Mouse (Mus musculus) fat pad, adult 2 months (tissue): Measurements from ENCODE around the gene Lgi2.

Experiments
- DNase-seq: peaks from one replicate; pipeline ENCODE4 v3.0.0-alpha.2; 2011; ENCODE audit warnings: low read depth, low spot score; ENCODE audit errors: extremely low read depth

Gene Lgi2

DNA sequence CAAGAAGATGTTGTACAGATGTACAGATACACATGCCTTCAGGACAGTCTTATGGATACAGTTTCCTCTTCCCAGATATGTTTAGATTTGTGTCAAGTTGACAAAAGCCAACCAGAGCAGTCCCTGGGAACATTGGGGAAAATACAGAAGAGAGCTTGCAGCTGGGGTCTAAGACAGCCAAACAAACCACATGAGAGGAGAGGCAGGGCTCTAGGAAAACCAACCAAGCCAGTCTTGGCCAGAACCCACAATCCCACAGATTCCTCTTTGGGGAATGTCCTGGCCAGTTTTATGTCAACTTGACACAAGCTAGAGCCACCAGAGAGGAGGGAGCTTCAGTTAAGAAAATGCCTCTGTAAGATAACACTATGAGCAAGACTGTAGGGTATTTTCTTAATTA is 26.8 kb downstream of the Lgi2 start:
- DNase-seq: no peak

DNA sequence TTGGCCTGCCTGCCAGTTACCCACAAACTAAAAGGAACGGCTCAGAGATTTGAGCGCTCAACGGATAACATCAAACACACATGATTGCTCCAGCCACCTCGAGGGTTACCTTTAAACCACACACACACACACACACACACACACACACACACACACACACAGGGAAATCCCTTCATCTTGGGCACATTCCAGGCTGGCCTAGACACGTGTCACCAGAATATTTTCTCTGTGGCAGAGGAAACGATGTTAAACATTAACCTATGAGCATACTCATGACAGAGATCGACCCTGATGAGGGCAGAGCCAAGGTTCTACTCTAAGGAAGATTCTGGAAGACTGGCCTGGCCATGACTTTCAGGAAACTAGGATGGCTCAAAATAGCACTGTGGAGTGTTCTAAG is 29.2 kb downstream of the Lgi2 start:
- no peak for DNase-seq

DNA sequence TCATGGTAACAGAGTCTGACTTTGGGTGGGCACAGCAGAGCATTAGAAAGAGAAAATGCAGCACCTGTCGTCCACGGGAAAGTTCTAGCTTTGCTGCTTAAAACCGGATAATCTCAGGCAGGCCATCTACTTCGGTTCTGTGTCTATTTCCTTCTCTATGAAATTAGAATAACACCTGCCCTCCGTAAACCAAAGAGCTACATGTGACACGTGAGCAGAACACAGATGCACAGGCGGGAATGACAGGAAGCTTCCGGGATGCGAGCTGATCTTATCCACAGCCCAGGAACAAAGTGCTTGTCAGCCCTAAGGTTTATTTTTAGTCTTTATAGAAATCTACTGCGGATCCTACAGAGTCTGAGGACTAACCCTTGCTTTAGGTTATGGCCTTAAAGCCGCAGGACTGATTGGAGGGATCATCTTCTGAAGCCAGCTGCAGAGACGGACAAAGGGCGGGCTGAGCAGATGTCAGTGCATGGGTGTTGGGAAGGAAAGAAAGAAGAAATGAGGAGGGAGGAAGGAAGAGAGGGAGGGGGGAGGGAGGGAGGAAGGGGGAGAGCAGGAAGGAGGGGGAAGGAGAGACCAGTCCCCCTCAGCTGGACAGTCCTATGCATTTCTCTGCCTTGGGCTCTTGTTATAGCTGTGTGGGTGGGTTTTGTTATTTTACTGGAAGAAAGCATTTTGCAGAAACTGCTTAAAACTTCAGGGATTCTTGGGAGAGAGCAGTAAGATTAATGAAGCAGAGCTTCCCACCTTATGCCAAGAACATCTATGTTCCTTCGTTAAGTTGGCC is 31.3 kb downstream of the Lgi2 start:
- DNase-seq: no peak

DNA sequence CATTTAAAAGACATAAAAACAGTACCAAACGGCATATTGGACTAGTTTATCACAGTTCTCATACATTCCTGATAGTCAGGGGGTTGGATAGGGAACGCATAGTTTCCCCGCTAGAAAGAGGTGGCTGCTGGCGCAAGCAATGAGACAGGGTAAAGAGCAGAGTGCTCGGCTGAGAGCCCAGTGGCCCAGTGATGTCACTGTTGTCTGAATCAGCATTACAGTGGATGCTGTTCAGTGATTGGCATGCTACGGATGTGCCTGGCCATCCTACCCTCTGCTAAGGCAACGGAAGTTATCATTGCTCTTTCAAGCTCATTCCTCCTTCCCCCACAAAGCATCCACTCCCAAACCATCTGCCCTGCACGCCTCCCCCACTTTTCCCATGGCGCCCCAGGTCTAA is 32.6 kb downstream of the Lgi2 start:
- DNase-seq: no peak

DNA sequence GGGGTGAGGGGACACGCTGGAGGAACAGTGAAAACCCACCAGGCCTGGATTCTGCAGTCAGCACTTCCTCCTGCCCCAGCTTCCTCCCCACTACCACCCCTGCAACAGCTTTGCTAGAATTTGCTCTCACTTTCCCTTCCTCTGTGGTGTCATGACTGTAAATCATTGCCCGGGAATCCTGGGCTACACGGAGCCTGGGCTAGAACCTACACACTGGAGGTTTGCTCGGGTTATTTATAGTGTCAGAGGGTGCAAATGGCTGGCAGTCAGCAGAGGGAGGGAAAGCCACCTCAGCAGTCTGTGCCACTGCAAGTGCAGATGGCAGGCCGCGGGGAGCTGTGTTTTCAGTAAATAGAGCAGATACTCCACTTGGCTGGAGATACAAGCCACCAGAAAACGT is 37.7 kb downstream of the Lgi2 start:
- no peak for DNase-seq

DNA sequence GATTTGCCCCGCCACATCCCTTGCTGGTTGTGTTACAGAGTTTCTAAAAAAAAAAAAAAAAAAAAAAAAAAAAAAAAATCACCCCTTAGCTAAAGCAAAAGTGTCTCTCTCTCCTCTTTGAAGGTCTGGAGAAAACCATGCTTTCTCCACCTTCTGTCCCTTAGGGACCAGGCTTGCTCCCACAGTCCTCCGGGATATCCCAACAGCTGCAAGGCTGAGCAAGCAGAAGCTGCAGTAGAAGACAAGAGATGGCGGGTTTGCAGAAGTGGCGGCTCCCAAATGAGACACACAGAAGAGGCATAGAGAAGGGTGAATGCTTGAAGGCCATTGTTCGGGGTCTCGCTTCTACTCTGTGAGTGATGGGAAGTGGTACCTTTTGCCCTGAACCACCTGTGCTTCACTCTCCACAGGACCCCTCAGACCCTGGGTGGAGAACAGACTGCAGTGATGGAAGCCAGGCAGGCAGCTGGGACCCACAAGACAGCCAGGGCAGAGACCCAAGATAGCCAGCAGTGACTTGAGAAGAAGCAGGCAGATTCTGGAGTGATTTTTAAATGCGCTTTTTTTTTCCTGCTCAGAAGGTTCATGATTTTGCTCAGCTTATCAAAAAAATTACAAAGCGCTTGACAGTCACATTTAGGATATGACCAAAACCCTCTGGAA is 39.8 kb downstream of the Lgi2 start:
- DNase-seq: no peak

DNA sequence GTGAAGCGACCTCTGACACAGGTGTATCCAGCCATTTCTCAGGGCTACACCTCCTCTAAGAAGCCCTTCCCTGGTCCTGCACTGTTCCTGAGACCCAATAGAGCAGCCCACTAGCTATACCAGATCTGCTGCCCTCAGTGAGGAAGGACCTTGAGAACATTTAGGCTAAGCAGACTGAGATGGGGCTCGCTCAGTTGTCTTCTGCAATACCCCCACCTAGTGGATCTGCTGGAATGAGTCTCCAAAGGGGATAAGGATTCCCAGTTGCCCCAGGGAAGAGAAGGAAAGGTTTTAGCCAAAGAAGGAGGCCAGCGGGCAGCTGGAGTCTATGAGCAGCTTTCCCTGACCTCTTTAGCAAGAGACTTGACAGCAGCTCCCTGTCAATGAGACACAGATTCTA is 42.1 kb downstream of the Lgi2 start:
- no peak for DNase-seq

DNA sequence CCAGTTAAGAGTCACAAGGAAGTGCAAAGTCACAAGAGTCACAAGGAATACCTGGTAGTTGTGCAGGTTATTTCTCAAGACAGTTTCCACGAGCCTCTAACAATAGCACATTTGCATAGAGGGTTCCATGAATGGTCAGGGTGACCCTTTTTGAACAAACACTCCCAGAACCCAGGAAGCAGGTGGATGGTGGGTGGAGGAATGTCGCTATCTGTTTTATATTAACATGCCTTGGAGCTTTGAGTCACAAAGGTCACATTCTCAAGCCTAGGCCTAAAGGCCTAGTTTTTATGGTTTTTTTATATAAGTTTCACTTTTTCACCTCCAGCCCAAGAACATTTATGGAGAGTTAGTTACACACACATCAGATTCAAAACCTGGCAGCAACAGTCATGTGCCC is 46.3 kb downstream of the Lgi2 start:
- no peak for DNase-seq

DNA sequence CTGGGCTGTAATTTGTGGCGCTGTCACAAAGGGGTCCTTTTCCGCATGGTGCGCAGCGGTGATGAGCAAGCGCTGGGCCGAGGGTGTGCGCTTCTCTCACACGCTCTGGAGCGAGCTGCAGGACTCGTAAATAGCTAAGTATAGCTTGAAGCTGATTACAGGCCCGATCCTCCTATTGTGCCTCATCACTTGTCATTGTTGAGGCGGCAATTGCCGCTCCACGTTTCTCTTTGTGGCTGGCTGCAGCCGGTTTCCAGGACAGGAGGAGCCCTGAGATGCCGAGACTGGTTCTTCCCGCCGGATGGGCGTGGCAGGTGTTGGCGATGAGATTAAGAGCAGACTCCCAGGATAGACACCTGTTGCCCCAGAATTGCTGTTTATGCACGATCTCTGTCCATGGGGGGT is 50.2 kb downstream of the Lgi2 start:
- DNase-seq: no peak

DNA sequence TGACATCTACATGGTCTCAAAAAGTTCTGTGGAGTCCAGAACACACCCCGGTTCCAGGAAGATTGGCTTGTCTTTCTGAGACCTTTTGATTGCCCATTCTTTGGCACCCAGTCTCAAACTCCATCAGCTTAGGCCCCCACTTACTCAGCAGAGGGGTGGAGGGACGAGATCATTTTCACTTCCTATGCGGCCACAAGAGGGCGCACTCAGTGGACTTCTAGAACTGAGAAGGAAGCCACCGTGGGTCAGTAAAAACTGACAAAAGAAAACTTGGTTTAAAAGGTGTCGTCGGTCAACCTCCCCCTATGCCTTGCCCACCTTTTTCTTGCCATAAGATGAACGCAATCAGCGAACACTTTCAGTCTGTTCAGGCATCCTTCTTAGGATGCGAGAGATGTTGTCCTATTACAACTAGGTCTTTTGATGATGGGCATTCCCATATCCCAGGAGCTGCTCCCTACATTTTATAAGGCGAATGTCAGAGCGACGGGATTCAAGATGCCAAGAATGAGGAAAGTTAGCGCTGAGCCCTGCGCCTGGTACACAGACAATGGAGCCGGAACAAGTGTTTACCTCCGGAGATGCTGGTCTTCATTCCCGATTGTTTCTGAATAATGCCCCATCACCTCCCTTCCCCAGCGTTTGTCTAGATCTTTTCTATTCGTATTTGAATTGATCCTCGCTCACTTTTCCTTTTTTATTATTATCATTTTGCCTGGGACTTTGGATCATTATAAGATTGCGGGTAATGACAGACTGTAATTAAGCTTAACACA is 50.8 kb downstream of the Lgi2 start:
- no peak for DNase-seq

DNA sequence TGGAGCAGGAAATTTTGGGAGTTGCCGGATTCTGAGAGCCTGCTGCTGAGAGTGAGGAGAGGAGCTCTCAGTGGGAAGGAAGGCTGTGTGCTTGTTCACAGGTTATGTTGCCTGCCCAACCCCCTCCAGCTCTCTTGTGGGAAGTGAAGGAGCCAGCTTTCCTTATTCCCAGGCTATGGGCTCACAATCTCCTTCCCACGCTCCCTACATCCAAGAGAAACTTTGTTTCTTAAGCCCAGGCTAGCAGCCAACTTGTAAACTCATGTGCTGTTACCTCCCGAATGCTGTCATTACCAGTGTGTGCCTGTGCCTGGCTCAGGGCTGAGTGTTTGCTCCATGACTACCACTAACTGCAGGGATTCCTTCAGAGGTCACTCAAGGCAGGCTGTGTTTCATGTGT is 55.2 kb downstream of the Lgi2 start:
- DNase-seq: peak; percentile 70

DNA sequence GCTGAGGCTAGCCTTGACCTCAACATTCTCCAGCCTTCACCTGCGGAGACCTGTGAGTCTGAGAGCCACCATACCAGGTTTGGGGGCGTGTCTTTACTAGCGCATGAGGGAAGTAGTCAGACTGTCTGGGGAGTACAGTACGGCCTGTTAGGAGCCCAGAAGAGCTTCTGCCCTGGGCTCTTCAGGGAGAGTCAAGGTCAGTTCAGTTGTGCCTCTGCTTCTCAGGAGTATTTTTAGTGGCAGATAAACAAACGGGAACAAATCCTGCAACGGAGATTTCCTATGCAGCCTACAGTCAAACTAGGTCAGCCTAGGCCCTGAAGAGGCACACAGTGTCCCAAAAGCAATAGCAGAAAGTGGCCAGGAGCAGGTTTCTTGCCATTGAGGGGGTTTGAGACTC is 56.8 kb downstream of the Lgi2 start:
- no peak for DNase-seq

DNA sequence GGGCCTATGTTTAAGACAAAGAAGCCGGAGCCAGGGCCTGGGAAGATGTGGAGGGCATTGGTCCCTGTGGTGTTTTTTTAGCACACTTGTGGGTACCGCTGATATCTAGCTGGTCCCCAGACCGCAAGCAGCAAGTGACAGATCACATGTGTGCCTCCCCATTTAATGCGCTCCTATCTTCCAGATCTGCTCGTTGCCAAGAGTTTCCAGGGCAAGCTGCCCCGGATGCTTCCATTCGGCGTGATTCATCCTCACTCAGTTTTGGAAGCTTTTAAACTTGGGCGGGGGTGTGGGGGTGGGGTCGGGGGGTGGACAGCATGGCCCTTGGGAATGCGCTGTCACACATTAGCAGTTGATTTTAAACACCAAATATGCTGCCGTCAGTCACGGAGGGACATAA is 61.6 kb downstream of the Lgi2 start:
- DNase-seq: no peak

DNA sequence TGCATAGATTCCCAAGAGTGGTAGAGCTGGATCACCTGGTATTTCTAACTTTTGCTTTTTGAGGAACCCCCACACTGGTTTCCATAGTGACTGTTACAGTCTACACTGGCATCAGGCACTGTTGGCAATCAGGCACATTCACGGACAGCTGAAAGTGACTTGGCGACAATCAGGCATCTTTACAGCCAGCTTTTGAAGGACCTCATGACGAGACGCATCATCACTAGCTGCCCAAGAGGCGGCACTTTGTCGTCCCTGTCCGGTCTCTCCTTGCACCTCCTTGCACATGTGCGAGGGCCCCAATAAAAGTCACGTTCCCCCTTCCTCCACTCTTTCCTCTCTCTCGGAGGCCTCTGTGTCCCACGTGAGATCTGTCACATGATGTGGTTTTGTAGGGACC is 62.1 kb downstream of the Lgi2 start:
- no peak for DNase-seq

DNA sequence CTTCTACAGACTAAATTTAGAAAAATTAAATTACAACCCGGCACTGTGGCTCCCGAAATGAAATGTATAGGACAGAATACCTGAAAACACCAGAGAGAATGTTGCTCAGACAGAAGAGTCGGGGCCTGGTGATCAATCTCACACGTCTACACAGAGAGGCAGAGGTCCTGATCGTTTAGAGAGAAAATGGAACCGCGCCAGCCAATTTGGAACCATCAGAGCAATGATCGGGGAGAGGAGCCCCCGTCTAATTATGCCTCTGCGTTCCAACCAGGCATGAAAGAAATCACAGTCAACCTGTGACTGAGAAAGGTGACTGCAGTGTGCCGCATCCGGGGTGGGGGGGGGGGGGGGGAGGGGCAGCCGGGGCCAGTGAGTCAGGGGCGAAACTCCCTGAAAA is 70.6 kb downstream of the Lgi2 start:
- no peak for DNase-seq

DNA sequence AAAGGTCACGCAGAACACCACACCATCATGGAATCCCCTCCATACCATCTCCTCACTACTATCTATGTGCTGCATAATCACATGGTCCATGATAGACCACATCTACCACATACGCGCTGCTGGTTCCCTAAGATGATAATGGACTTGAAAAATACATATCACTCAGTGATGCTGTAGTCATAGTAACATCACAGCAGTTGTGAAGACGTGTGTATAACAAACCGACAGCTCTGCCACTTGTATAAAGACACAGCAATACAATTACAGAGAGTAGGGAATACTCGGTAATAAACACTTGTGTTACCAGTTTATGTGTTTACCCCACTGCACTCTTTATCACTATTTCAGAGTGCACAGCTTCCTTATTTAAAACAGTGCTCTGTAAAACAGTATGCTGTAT is 74.8 kb downstream of the Lgi2 start:
- DNase-seq: no peak

DNA sequence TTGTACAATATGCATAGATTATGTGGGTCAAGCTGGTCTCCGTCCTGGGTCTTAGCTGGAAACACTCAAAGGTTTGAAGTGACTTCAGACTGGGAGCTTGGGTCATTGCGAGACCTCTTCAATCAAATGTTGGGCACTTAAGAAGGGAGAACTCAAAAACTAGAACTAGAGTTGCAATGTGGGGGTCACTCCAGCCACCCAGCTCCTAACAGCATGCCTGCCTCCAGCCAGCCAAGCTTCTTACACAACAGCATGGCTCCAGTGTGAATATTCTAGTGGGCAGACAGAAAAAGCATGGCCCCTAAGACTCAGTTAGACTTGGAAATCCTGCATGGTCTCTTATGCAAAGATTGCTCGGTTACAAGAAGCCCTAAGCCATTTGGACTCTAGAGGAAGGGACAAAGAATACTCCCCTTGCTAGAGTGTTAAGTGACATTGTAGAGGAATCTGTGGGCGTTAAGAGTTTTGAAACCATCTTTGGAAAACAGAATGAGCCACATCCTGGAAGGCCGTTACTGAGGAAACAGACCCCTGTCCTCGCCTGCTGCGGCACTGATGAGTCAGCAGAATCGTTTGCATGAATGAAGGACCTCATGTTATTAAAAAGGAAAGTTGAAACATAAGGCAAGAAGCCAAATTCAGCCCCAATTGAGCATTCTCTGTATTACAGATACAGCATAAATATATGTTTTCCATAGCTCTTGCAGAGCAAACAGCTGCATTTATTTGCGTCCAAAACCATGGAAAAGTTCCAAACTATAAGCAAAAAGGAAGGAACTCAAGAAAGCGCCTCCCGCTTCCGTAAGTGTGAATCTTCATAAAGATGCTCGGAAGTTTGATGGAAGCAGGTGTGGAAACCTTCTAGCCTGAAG is 78.5 kb downstream of the Lgi2 start:
- no peak for DNase-seq
